Mouse (Mus musculus) cerebellum, adult 9-10 months (tissue): ENCODE data around the gene Cd55.
"Not testable (repeated sequence)": the region's sequence is repeated elsewhere in the genome, so short reads cannot be mapped to it uniquely, and the experiment has no call there.

Experiments used
- DNase-seq: peaks from one replicate; pipeline ENCODE4 v3.0.0; 2022

Cd55 gene

DNA sequence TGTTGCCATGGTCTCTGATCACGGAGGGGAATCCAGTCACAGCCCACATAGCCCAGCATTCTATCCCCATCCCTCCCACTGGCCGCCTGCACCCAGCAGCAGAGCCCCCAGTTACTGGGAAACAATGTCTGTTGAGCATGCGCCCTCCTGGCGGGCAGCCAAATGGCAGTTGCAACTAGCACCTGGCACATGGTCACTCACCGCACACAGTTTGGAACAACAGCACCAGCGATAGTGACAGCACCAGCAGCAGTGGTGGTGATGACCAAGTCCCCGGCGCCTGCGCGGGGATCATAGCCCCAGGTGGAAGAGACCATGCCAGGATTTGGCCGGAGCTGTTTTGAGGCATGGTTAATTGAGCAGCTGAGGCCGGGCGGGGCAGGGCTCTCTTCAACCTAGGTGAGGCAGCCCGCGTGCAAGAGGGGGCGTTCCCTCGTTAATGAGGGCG, 39.9 kb downstream of the Cd55 start, which contains the start of gene Cd55b:
TSS of gene Cd55b (minus strand) at position 346 of the 448 bp plus-strand sequence.
- DNase-seq = peak; percentile 4

GRCm38 (mm10) chr1:130422033-130422432, 40.5 kb downstream of the Cd55 start:
- not testable (repeated sequence) for DNase-seq

GRCm38 (mm10) chr1:130397109-130397508, 65.4 kb downstream of the Cd55 start:
- not testable (repeated sequence) for DNase-seq
